Mouse (Mus musculus): Measurements from ENCODE around the gene Lrmda.

GRCm38 (mm10) chr14:22020885-22021284 lies 1.4 kb downstream of the Lrmda start:
- TF ChIP-seq CTCF (IDR thresholded peaks at IDR 0.05; ENCODE audit: low read depth, low read length), result 0 out of 2 replicates have a peak, but pooled peaks have one; percentile 11
- no peak for TF ChIP-seq POLR2A (IDR thresholded peaks at IDR 0.05; ENCODE audit: borderline replicate concordance, low read depth, low read length)
